Mouse (Mus musculus) adrenal gland, adult (tissue): Measurements from ENCODE around the gene Bud31.
"Not testable (repeated sequence)": the region's sequence is repeated elsewhere in the genome, so short reads cannot be mapped to it uniquely, and the experiment has no call there.

Experiments used
- DNase-seq, 2 experiments: peaks; one replicate each; pipeline ENCODE4 v3.0.0; 2022 to 2023; ENCODE audit warnings: low spot score in 1 of 2; ENCODE audit not compliant: inconsistent age in 2 of 2

The Bud31 gene

GRCm38 (mm10) chr5:145139571-145140519, at the start of gene Bud31, which contains the start of gene Pdap1:
TSS of gene Bud31 (plus strand) at chr5:145140362.
TSS of gene Pdap1 (minus strand) at chr5:145140238.
- peak; percentile 96 to 99 for DNase-seq

- DNase-seq = no peak
Measured at GRCm38 (mm10) chr5:145096195-145096594, 44.0 kb upstream of the Bud31 start.

DNA sequence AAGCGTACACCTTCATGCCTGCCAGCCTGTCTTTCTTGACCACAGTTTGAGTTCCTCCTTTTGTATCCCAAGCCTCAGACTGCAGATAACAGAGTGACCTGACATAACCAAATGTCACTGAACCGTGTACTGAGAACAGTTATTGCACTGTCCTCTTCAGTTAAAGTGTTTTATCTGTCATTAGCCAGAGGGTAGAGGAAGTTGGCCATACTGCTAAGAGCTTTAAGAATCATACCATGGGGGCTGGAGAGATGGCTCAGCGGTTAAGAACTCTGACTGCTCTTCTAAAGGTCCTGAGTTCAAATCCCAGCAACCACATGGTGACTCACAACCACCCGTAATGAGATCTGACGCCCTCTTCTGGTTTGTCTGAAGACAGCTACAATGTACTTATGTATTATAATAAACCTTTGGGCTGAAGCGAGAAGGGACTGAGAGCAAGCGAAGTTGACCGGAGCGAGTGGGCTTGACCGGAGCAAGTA, 41.8 kb upstream of the Bud31 start:
- DNase-seq = no peak

DNA sequence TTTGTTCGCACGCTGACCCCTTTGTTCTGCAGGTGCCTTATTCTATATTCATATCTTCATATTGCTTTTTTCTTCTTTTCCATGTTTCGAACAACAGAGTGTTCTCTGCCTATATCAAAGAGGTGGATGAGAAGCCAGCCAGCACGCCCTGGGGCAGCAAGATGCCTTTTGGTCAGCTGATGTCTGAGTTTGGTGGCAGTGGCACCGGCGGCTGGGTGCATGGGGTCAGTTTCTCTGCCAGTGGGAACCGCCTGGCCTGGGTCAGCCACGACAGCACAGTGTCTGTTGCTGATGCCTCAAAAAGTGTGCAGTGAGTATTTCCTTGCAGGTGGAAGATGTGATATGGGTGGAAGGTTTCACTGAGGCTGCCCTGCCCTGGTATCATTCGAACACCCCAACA, 39.2 kb upstream of the Bud31 start:
- no peak for DNase-seq

- DNase-seq = not testable (repeated sequence)
Measured at GRCm38 (mm10) chr5:145101451-145101850, 38.7 kb upstream of the Bud31 start.

DNA sequence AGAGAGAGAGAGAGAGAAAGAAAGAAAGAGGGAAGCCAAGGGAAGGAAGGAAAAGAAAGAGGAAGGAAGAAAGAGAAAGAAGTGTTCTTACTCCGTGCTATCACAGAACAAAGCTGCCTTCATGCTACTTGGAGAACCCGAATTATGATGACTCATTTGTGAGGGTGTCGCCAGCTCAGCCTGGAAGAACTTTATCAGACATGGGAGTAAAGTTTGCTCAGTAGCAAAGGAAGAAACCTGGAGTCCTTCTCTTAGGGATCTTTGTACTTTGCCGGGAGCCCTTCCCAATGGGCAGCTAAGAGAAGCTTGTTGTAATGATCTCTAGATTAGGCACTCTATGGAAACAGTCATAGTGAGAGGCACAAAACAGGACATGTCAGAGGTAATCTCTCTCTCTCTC, 37.5 kb upstream of the Bud31 start:
- no peak for DNase-seq

GRCm38 (mm10) chr5:145104328-145104727, 35.8 kb upstream of the Bud31 start:
- DNase-seq = no peak

DNA sequence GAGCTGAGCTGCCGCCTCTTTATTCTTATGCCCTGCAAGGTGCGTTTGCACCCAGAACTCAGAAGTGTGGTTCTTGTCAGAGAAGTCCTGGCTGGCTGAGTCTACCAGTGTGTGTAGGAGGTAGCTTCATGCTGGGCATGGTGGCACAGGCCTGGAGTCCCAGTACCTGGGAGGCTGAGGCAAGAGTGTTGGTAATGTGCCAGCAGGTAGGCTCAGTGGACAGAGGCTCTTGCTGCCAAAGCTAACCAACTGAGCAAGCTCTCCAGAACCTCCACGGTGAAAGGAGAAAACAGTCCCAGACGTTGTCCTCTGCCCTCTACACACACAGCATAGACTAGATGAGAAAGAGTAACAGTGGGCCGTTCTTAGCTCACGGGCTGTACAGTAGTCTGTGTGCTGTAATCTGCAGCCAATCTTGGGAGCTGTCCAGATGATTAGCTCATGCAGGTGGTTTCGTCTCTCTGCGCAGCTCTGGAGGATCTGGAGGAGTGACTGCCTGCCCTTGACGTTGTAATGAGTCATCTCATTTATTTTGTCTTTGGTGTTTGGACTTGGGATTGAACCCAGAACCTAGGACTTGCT, 34.4 kb upstream of the Bud31 start:
- DNase-seq = peak; percentile 76 to 79

DNA sequence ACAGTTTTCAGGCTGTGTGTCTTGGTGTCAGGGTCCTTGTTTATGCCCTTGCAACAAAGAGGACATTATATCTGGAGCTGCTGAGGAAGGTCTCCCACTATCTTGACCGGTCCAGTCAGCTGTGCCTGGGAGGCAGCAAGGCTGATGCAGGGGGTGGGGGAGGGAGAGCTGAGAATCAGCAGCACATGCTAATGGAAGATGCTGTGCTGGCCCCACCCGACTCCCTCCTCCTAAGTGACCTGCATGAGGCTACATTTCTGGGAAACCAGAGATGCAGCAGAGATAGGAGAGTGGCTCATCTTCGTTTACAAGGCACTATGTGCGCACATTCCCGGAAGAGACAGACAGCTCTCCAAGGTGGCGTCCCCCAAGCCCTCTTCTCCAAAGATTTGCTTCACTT, 29.8 kb upstream of the Bud31 start:
- DNase-seq = no peak

GRCm38 (mm10) chr5:145112566-145112965, 27.6 kb upstream of the Bud31 start:
- peak; percentile 58 to 72 for DNase-seq

GRCm38 (mm10) chr5:145113416-145113815, 26.7 kb upstream of the Bud31 start:
- DNase-seq = peak in 1 of 2 experiments; percentile 63

- DNase-seq = peak; percentile 86 to 90
Measured at GRCm38 (mm10) chr5:145114071-145114605, 26.0 kb upstream of the Bud31 start, which contains the start of gene Arpc1b. TSS of gene Arpc1b (plus strand) at chr5:145114215.

- peak; percentile 77 to 89 for DNase-seq
Measured at GRCm38 (mm10) chr5:145114606-145115473, 25.3 kb upstream of the Bud31 start.

GRCm38 (mm10) chr5:145115736-145116135, 24.4 kb upstream of the Bud31 start:
- DNase-seq = no peak

- peak; percentile 75 to 87 for DNase-seq
Measured at GRCm38 (mm10) chr5:145116316-145116715, 23.8 kb upstream of the Bud31 start.

- peak; percentile 83 to 93 for DNase-seq
Measured at GRCm38 (mm10) chr5:145116916-145117315, 23.2 kb upstream of the Bud31 start.

DNA sequence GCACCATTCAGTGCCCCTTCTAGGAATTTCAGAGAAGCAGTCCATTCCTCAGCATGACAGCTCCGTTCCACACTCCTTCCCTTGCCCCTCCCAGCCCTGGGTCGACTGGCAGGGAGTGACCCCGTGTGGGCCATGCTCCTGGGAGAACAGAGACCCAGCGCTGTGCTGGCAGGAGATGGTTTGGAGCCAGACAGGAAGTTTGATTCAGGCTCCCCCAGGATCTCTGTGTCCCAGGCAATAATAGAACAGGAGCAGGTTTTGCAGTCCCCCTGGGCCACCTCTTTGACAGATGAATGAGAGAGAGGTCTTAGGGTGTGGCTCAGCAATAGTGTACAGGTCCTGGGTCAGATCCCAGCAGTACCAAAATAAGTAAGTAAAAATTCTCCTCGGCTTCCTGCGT, 22.2 kb upstream of the Bud31 start:
- peak; percentile 50 to 51 for DNase-seq

DNA sequence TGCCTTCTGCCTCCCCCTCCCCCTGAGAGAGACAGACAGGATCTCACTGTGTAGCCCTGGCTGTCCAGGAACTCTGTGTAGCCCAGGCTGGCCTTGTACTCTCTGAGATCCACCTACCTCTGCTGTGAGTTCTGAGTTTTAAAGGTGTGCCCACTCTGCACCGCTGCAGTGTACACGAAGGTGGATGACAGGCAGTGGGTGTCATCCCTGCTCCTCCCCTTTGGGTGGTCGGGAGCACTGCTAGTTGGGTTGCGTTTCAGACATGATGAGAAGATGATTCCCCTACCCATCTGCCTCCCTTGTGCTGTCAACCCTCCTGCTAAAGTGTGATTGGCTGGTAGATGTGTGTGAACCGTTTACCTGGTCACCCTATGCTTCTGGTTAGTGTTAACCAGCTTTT, 21.7 kb upstream of the Bud31 start:
- DNase-seq = no peak

DNA sequence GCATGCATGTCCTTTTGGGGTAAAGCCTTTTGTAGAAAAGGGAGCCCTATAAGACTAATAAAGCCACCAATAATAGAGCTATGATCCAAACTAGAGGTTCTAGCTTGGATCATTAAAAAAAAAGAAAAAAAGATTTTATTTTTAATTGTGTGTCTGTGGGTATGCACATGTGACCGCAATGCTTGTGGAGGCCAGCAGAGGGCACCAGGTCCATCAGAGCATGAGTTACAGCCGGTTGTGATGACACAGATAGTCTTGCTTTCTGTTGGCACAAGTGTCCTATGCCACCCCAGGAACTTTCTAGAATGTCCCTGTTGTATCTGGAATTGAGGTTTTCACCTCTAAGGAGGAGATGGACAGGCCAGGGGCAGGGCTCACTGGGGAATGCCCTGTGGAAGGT, 20.8 kb upstream of the Bud31 start:
- no peak for DNase-seq

GRCm38 (mm10) chr5:145120921-145121320, 19.2 kb upstream of the Bud31 start:
- DNase-seq = no peak

- DNase-seq = no peak
Measured at GRCm38 (mm10) chr5:145123396-145123795, 16.8 kb upstream of the Bud31 start.
